Mouse (Mus musculus) midbrain, embryonic 10.5 days (tissue): Measurements from ENCODE around the gene Tbccd1. TPM values are rescaled to one million over a fixed set of nuclear protein-coding genes. Genes with fewer than 3 reads are reported as not detected.

Experiments used
- DNase-seq: peaks from one replicate; pipeline ENCODE4 v3.0.0-alpha.2; 2017; ENCODE audit warnings: low spot score
- H3K27ac ChIP-seq: fragments of 300-500 bp; sonication (generic); replicated peaks from 2 replicates; pipeline ENCODE4 v1.5.1; 2016; ENCODE audit warnings: mild to moderate bottlenecking
- H3K27me3 ChIP-seq: fragments of 300-500 bp; sonication (generic); 2 replicates; pipeline ENCODE4 v1.6.1; 2016; ENCODE audit warnings: low read depth, mild to moderate bottlenecking; ENCODE audit not compliant: poor library complexity, severe bottlenecking
- H3K36me3 ChIP-seq: fragments of 300-500 bp; sonication (generic); 2 replicates; pipeline ENCODE4 v1.6.1; 2016; ENCODE audit warnings: mild to moderate bottlenecking, moderate library complexity
- H3K4me1 ChIP-seq: fragments of 300-500 bp; sonication (generic); 2 replicates; pipeline ENCODE4 v1.6.1; 2016
- H3K4me3 ChIP-seq: fragments of 300-500 bp; sonication (generic); 2 replicates; pipeline ENCODE4 v1.5.1; 2016; ENCODE audit warnings: mild to moderate bottlenecking, moderate library complexity
- H3K9me3 ChIP-seq: fragments of 300-500 bp; sonication (generic); replicated peaks from 2 replicates; pipeline ENCODE4 v1.6.1; 2016; ENCODE audit warnings: mild to moderate bottlenecking
- WGBS: fragments of 180-500 bp; shearing (Covaris S2); methylation state at CpG from one replicate; pipeline ENCODE4 v1.1.7; 2016; 5-methylcytosine and 5-hydroxymethylcytosine counted together
- polyA plus RNA-seq: library from polyadenylated mRNA; unstranded; fragments of >200 nt; fragmentation: Nextera tagmentation; extraction: Ambion mirVana; gene quantifications from 2 replicates; pipeline ENCODE4 v1.2.1, GENCODE M21; 2016

Tbccd1 gene
- polyA plus RNA-seq: 34.8 and 39.1 TPM in 2 replicates

- Histone ChIP-seq H3K9me3 (no peaks in the 10 kb centered on the region), H3K27ac (peak within 1 kb of the TSS; percentile 90), H3K27me3 (no peaks in the 10 kb centered on the region), H3K36me3 (peaks cover 29% of the 10 kb centered on the region), H3K4me3 (peak within 1 kb of the TSS; percentile 86), H3K4me1 (peaks cover 21% of the 10 kb centered on the region)
- DNase-seq: peak; percentile 99
- 0% methylated on average over 62 of the region's 62 CpGs for WGBS
Observed at GRCm38 (mm10) chr16:22857431-22858113, at the start of gene Tbccd1, which contains the start of gene Dnajb11. Gene Tbccd1, minus strand, starts transcription at chr16:22857669. Gene Dnajb11, plus strand, starts transcription at chr16:22857845.

- H3K4me1 ChIP-seq: no peaks in the 10 kb centered on the region
- H3K9me3 ChIP-seq: no peaks in the 10 kb centered on the region
- H3K27ac ChIP-seq: no peak overlapping the region
- 90% methylated on average over 3 of the region's 3 CpGs for WGBS
- no peaks in the 10 kb centered on the region for H3K36me3 ChIP-seq
- no peak overlapping the region for H3K4me3 ChIP-seq
- no peak for DNase-seq
- H3K27me3 ChIP-seq: no peaks in the 10 kb centered on the region
Observed at GRCm38 (mm10) chr16:22901326-22901725, 43.9 kb upstream of the Tbccd1 start.

- no peaks in the 10 kb centered on the region for H3K27me3 ChIP-seq
- no peak overlapping the region for H3K27ac ChIP-seq
- H3K9me3 ChIP-seq: no peaks in the 10 kb centered on the region
- no peaks in the 10 kb centered on the region for H3K36me3 ChIP-seq
- WGBS: 85% methylated on average over 10 of the region's 10 CpGs
- DNase-seq: no peak
- no peaks in the 10 kb centered on the region for H3K4me1 ChIP-seq
- no peak overlapping the region for H3K4me3 ChIP-seq
Observed at GRCm38 (mm10) chr16:22899866-22900570, 42.5 kb upstream of the Tbccd1 start.

- Histone ChIP-seq H3K36me3 (no peaks in the 10 kb centered on the region), H3K27me3 (no peaks in the 10 kb centered on the region), H3K4me3 (no peak overlapping the region), H3K27ac (no peak overlapping the region), H3K4me1 (peaks cover under 1% of the 10 kb centered on the region; the same call in 1 of the 2 replicates), H3K9me3 (no peaks in the 10 kb centered on the region)
- DNase-seq: no peak
- WGBS: 69% methylated on average over 5 of the region's 5 CpGs
Observed at GRCm38 (mm10) chr16:22899346-22899745, 41.9 kb upstream of the Tbccd1 start.

GRCm38 (mm10) chr16:22896618-22897017 is 39.1 kb upstream of the Tbccd1 start:
- Histone ChIP-seq H3K27ac (no peak overlapping the region), H3K9me3 (no peaks in the 10 kb centered on the region), H3K36me3 (no peaks in the 10 kb centered on the region), H3K27me3 (no peaks in the 10 kb centered on the region), H3K4me1 (peaks cover 8% of the 10 kb centered on the region; the same call in 1 of the 2 replicates), H3K4me3 (no peak overlapping the region)
- DNase-seq: no peak
- 82% methylated on average over 2 of the region's 2 CpGs for WGBS

GRCm38 (mm10) chr16:22894095-22894494 is 36.6 kb upstream of the Tbccd1 start:
- Histone ChIP-seq H3K9me3 (no peaks in the 10 kb centered on the region), H3K27me3 (no peaks in the 10 kb centered on the region), H3K27ac (0 out of 2 replicates have a peak overlapping the region, but pooled peaks have one; percentile 9), H3K36me3 (no peaks in the 10 kb centered on the region), H3K4me3 (no peak overlapping the region), H3K4me1 (peaks cover 12% of the 10 kb centered on the region)
- DNase-seq: no peak
- WGBS: 75% methylated on average over 8 of the region's 8 CpGs

- WGBS: 92% methylated on average over 8 of the region's 8 CpGs
- peaks cover 21% of the 10 kb centered on the region for H3K4me1 ChIP-seq
- H3K4me3 ChIP-seq: no peak overlapping the region
- no peaks in the 10 kb centered on the region for H3K36me3 ChIP-seq
- H3K27me3 ChIP-seq: no peaks in the 10 kb centered on the region
- H3K27ac ChIP-seq: no peak overlapping the region
- DNase-seq: no peak
- H3K9me3 ChIP-seq: no peaks in the 10 kb centered on the region
Observed at GRCm38 (mm10) chr16:22891733-22892154, 34.3 kb upstream of the Tbccd1 start.

GRCm38 (mm10) chr16:22890683-22891510 is 33.4 kb upstream of the Tbccd1 start, which contains the start of gene Ahsg:
Gene Ahsg, plus strand, starts transcription at chr16:22891277.
- 89% methylated on average over 11 of the region's 11 CpGs for WGBS
- no peaks in the 10 kb centered on the region for H3K27me3 ChIP-seq
- H3K4me1 ChIP-seq: peaks cover 21% of the 10 kb centered on the region
- H3K9me3 ChIP-seq: no peaks in the 10 kb centered on the region
- no peaks in the 10 kb centered on the region for H3K36me3 ChIP-seq
- no peak within 1 kb of the TSS for H3K27ac ChIP-seq
- no peak for DNase-seq
- no peak within 1 kb of the TSS for H3K4me3 ChIP-seq

GRCm38 (mm10) chr16:22889716-22890115 is 32.2 kb upstream of the Tbccd1 start:
- Histone ChIP-seq H3K4me3 (no peak overlapping the region), H3K27ac (peak overlapping the region; percentile 65), H3K27me3 (no peaks in the 10 kb centered on the region), H3K4me1 (peaks cover 21% of the 10 kb centered on the region), H3K9me3 (no peaks in the 10 kb centered on the region), H3K36me3 (no peaks in the 10 kb centered on the region)
- DNase-seq: no peak
- 88% methylated on average over 8 of the region's 8 CpGs for WGBS

GRCm38 (mm10) chr16:22888835-22889234 is 31.4 kb upstream of the Tbccd1 start:
- Histone ChIP-seq H3K4me1 (peaks cover 16% of the 10 kb centered on the region), H3K36me3 (no peaks in the 10 kb centered on the region), H3K27me3 (no peaks in the 10 kb centered on the region), H3K9me3 (no peaks in the 10 kb centered on the region), H3K4me3 (no peak overlapping the region), H3K27ac (peak overlapping the region; percentile 65)
- peak; percentile 23 for DNase-seq
- WGBS: 55% methylated on average over 4 of the region's 4 CpGs

- Histone ChIP-seq H3K27ac (no peak overlapping the region), H3K4me3 (no peak overlapping the region), H3K27me3 (no peaks in the 10 kb centered on the region), H3K36me3 (no peaks in the 10 kb centered on the region), H3K9me3 (no peaks in the 10 kb centered on the region), H3K4me1 (peaks cover 13% of the 10 kb centered on the region)
- no peak for DNase-seq
- WGBS: 82% methylated on average over 3 of the region's 3 CpGs
Observed at GRCm38 (mm10) chr16:22886726-22887125, 29.3 kb upstream of the Tbccd1 start.

GRCm38 (mm10) chr16:22885356-22885755 is 27.9 kb upstream of the Tbccd1 start:
- no peaks in the 10 kb centered on the region for H3K36me3 ChIP-seq
- H3K27me3 ChIP-seq: no peaks in the 10 kb centered on the region
- no peak overlapping the region for H3K27ac ChIP-seq
- WGBS: 54% methylated on average over 4 of the region's 4 CpGs
- no peak overlapping the region for H3K4me3 ChIP-seq
- H3K4me1 ChIP-seq: peaks cover 23% of the 10 kb centered on the region
- H3K9me3 ChIP-seq: no peaks in the 10 kb centered on the region
- no peak for DNase-seq
